Mouse (Mus musculus): ENCODE results near the gene Vwa8. TPM values are rescaled to one million over a fixed set of nuclear protein-coding genes. Genes with fewer than 3 reads are reported as not detected.

Vwa8 gene
- polyA plus RNA-seq, 1 experiment, result 75.9 TPM

GRCm38 (mm10) chr14:79181748-79182147 is 332.9 kb downstream of the Vwa8 start:
- TF ChIP-seq CTCF (IDR thresholded peaks at IDR 0.05; ENCODE audit: insufficient read depth, low read depth, low read length) (no peak), POLR2A (IDR thresholded peaks at IDR 0.05; ENCODE audit: insufficient read depth, low read depth, low read length) (no peak)
- WGBS, result 78% methylated on average over 8 of the region's 8 CpGs
- no peak overlapping the region for H3K27ac ChIP-seq (ENCODE audit: insufficient read depth, low read depth, low read length)

GRCm38 (mm10) chr14:79182801-79183200 is 333.9 kb downstream of the Vwa8 start:
- WGBS, result 96% methylated on average over 15 of the region's 15 CpGs
- H3K4me1 ChIP-seq (ENCODE audit: control insufficient read depth, insufficient read depth, low read length), result peaks cover 15% of the 10 kb centered on the region
- TF ChIP-seq POLR2A (IDR thresholded peaks at IDR 0.05; ENCODE audit: insufficient read depth, low read depth, low read length), result no peak
- no peak for TF ChIP-seq CTCF (IDR thresholded peaks at IDR 0.05; ENCODE audit: insufficient read depth, low read depth, low read length)
- no peak overlapping the region for H3K4me3 ChIP-seq (ENCODE audit: insufficient read depth, low read depth, low read length)
- H3K27ac ChIP-seq (ENCODE audit: insufficient read depth, low read depth, low read length), result no peak overlapping the region

More at GRCm38 (mm10) chr14:79181748-79182147, 332.9 kb downstream of the Vwa8 start:
- no peak overlapping the region for H3K4me3 ChIP-seq (ENCODE audit: insufficient read depth, low read depth, low read length)
- peaks cover 15% of the 10 kb centered on the region for H3K4me1 ChIP-seq (ENCODE audit: control insufficient read depth, insufficient read depth, low read length)

DNA sequence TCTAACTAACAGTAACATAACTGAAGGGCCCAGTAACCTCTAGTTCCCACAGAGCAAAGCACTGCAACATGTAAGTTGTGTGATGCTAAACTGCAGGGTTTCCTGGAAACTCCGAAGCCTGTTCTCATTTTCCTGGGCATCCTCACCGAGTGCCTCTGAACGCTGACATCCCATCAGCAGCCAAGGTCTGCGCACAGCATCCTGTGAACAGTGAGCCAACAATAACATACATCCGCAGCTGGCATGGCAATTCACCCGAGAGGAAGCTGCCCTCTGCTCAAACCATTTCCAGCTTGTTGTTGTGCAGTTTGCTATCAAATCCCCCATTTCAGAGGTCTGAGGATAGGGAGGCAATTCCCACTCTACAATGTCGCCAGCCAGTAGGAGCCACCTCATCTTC is 334.4 kb downstream of the Vwa8 start:
- WGBS, result 70% methylated on average over 7 of the region's 7 CpGs
- peaks cover 15% of the 10 kb centered on the region for H3K4me1 ChIP-seq (ENCODE audit: control insufficient read depth, insufficient read depth, low read length)
- H3K27ac ChIP-seq (ENCODE audit: insufficient read depth, low read depth, low read length), result no peak overlapping the region
- TF ChIP-seq CTCF (IDR thresholded peaks at IDR 0.05; ENCODE audit: insufficient read depth, low read depth, low read length), result no peak
- no peak for TF ChIP-seq POLR2A (IDR thresholded peaks at IDR 0.05; ENCODE audit: insufficient read depth, low read depth, low read length)
- H3K4me3 ChIP-seq (ENCODE audit: insufficient read depth, low read depth, low read length), result no peak overlapping the region

DNA sequence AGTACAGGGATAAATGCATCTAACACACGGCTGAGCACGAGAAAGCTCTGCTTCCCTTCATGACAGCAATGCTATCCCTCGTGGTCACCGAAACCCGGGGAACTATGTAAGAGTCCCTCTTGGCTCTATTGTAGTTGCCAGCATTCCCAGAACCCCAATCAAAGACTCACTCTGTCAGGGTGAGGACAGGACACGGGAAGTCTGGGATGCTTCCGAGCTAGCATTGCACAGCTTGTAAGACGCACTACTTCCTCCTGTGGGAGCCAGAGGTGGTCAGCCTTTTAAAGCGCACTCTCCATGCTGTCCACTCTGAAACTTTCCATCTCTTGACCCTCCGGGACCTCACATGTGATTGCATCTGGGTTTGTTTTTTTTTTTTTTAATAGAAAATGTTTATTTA is 335.2 kb downstream of the Vwa8 start:
- WGBS, result 84% methylated on average over 10 of the region's 10 CpGs
- no peak for TF ChIP-seq POLR2A (IDR thresholded peaks at IDR 0.05; ENCODE audit: insufficient read depth, low read depth, low read length)
- TF ChIP-seq CTCF (IDR thresholded peaks at IDR 0.05; ENCODE audit: insufficient read depth, low read depth, low read length), result no peak
- Histone ChIP-seq H3K27ac (ENCODE audit: insufficient read depth, low read depth, low read length) (no peak overlapping the region), H3K4me3 (ENCODE audit: insufficient read depth, low read depth, low read length) (no peak overlapping the region), H3K4me1 (ENCODE audit: control insufficient read depth, insufficient read depth, low read length) (peaks cover 15% of the 10 kb centered on the region)

GRCm38 (mm10) chr14:79185018-79185685 is 336.3 kb downstream of the Vwa8 start:
- H3K27ac ChIP-seq (ENCODE audit: insufficient read depth, low read depth, low read length), result no peak overlapping the region
- H3K4me3 ChIP-seq (ENCODE audit: insufficient read depth, low read depth, low read length), result no peak overlapping the region
- WGBS, result 63% methylated on average over 11 of the region's 11 CpGs
- TF ChIP-seq POLR2A (IDR thresholded peaks at IDR 0.05; ENCODE audit: insufficient read depth, low read depth, low read length), result no peak
- no peak for TF ChIP-seq CTCF (IDR thresholded peaks at IDR 0.05; ENCODE audit: insufficient read depth, low read depth, low read length)
- peaks cover 10% of the 10 kb centered on the region; the same call in 1 of the 2 replicates for H3K4me1 ChIP-seq (ENCODE audit: control insufficient read depth, insufficient read depth, low read length)

- no peak overlapping the region for H3K27ac ChIP-seq (ENCODE audit: insufficient read depth, low read depth, low read length)
- WGBS, result 39% methylated on average over 1 of the region's 1 CpGs
- peaks cover 8% of the 10 kb centered on the region; the same call in 1 of the 2 replicates for H3K4me1 ChIP-seq (ENCODE audit: control insufficient read depth, insufficient read depth, low read length)
- TF ChIP-seq POLR2A (IDR thresholded peaks at IDR 0.05; ENCODE audit: insufficient read depth, low read depth, low read length) (no peak), CTCF (IDR thresholded peaks at IDR 0.05; ENCODE audit: insufficient read depth, low read depth, low read length) (no peak)
- H3K4me3 ChIP-seq (ENCODE audit: insufficient read depth, low read depth, low read length), result no peak overlapping the region
Observed at GRCm38 (mm10) chr14:79186976-79187375, 338.1 kb downstream of the Vwa8 start.

DNA sequence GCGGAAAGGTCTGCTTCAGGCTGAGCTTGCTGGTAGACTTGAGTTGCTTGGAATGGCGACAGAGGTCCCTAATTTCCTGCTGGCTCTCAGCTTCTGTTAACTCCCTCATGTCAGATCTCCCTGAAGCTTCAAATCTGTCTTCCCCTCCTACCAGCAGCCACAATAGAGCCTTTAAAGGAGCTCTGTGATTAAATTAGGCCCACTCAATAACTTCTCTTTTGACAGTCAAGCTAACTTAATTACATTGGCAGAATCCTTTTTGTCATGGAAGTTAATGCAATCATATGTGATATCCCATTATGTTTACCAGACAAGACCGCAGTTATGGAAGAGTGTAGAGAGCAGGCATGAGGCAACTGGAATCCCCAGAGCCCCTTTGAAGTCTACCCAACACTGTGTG is 347.9 kb downstream of the Vwa8 start:
- WGBS, result 52% methylated on average over 3 of the region's 3 CpGs
- no peak overlapping the region for H3K4me3 ChIP-seq (ENCODE audit: insufficient read depth, low read depth, low read length)
- H3K27ac ChIP-seq (ENCODE audit: insufficient read depth, low read depth, low read length), result no peak overlapping the region
- TF ChIP-seq POLR2A (IDR thresholded peaks at IDR 0.05; ENCODE audit: insufficient read depth, low read depth, low read length) (no peak), CTCF (IDR thresholded peaks at IDR 0.05; ENCODE audit: insufficient read depth, low read depth, low read length) (no peak)
- H3K4me1 ChIP-seq (ENCODE audit: control insufficient read depth, insufficient read depth, low read length), result 0 out of 2 replicates have a peak, but pooled peaks cover 6% of the 10 kb centered on the region

GRCm38 (mm10) chr14:79198066-79198465 is 349.2 kb downstream of the Vwa8 start:
- TF ChIP-seq CTCF (IDR thresholded peaks at IDR 0.05; ENCODE audit: insufficient read depth, low read depth, low read length), result no peak
- no peak for TF ChIP-seq POLR2A (IDR thresholded peaks at IDR 0.05; ENCODE audit: insufficient read depth, low read depth, low read length)
- no peak overlapping the region for H3K4me3 ChIP-seq (ENCODE audit: insufficient read depth, low read depth, low read length)
- WGBS, result 95% methylated on average over 15 of the region's 15 CpGs
- H3K27ac ChIP-seq (ENCODE audit: insufficient read depth, low read depth, low read length), result no peak overlapping the region
- H3K4me1 ChIP-seq (ENCODE audit: control insufficient read depth, insufficient read depth, low read length), result peaks cover 13% of the 10 kb centered on the region

- H3K4me1 ChIP-seq (ENCODE audit: control insufficient read depth, insufficient read depth, low read length), result peaks cover 21% of the 10 kb centered on the region
- WGBS, result 61% methylated on average over 9 of the region's 9 CpGs
- no peak overlapping the region for H3K4me3 ChIP-seq (ENCODE audit: insufficient read depth, low read depth, low read length)
- TF ChIP-seq POLR2A (IDR thresholded peaks at IDR 0.05; ENCODE audit: insufficient read depth, low read depth, low read length) (no peak), CTCF (IDR thresholded peaks at IDR 0.05; ENCODE audit: insufficient read depth, low read depth, low read length) (no peak)
- H3K27ac ChIP-seq (ENCODE audit: insufficient read depth, low read depth, low read length), result peak overlapping the region; percentile 47
Observed at GRCm38 (mm10) chr14:79200133-79200891, 351.5 kb downstream of the Vwa8 start.

Measured in olfactory bulb, adult 2 months (tissue).